Mouse (Mus musculus): ENCODE results near the gene Efs. TPM values are rescaled to one million over a fixed set of nuclear protein-coding genes. Genes with fewer than 3 reads are reported as not detected.
A peak's percentile ranks its signal among the peaks of the same experiment; 100 is the strongest.

Gene Efs
- total RNA-seq, 2 experiments from 2014 or later: not detected

GRCm38 (mm10) chr14:54927296-54927695 is 1.4 kb upstream of the Efs start:
- ATAC-seq (replicated peaks; ENCODE audit: poor library complexity, severe bottlenecking): no peak

GRCm38 (mm10) chr14:54926401-54927158 is 654 bp upstream of the Efs start:
- ATAC-seq (replicated peaks; ENCODE audit: poor library complexity, severe bottlenecking): peak; percentile 13; the same call in 1 of the 2 replicates

DNA sequence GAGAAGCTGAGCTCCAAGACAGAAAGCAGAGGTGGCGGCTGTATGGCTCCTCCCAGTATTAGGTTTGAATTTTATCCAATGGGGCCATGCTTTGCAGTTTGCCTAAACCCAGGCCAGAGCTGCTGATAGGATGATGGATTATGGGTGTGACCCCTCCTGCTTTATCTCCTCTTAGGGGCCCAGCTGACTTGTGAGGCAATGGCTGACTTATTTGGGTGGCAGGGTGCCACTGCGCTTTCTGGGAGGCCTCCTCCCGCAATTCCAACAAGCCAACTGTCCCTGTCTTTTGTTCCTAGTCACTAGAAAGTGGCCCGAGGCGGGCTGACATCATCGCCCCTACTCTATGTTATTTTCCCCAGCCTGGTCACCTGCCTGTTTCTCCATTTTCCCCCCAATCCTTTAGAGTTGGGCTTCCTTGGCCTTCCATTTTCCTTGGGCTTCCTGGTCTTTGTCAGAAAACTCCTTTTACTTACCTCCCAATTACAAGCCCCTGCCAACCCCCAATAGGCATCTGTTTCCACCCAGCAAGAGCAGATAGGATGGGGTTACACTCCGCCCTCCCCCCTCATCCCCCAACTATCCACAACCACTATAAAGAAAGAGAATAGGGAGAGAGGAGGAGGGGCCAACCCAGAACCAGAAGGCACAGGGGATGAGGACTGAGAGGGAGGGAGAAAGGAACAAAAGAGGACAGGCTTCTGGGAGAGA is 1.1 kb downstream of the Efs start:
- no peak for ATAC-seq (replicated peaks; ENCODE audit: poor library complexity, severe bottlenecking)

- no peak for ATAC-seq (replicated peaks; ENCODE audit: poor library complexity, severe bottlenecking)
These were observed 5.7 kb downstream of the Efs start for GRCm38 (mm10) chr14:54920076-54920685.

DNA sequence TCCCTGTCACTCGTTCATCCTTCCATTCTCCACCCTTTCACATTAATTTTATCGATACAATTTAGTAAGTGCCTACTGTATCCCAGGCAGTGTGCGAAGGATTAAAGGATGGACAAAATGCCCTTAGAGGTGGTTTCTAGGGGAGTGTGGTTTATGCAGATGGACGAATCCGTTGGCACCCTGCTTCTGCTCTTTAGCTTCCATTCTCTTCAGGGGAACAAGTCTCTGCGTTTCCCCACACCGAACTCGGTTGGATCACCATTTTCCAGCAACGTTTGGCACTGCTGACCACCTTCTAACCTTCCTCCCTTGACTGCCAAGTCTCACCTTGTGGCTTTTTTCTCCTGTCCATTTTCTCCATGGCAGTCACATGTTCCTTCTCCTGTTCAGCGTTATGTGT is 12.6 kb downstream of the Efs start:
- no peak for ATAC-seq (replicated peaks; ENCODE audit: poor library complexity, severe bottlenecking)

DNA sequence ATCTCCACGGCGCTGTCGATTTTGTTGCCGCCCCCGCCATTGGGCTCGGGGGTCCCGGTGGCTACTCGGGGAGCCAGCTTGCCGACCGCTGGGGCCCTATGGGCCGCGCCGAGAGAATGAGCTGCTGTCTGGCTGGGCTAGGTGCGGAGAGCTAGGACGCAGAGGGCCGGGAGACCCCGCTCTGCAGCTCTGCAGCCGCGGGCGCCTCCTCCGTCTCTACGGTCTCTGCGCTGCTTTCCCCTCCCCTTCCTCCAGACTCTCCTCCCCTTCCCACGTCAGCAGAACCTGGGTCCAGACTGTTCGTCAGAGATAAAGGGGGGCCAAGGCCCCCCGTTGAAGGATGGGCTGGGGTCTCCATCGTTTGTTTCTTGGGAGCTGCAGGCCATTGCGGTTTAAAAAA is 13.0 kb downstream of the Efs start, which contains the start of gene Slc22a17:
Slc22a17 (minus strand) TSS at position 247 of the 400 bp plus-strand sequence.
- ATAC-seq (replicated peaks; ENCODE audit: poor library complexity, severe bottlenecking): peak; percentile 51; the same call in 1 of the 2 replicates

DNA sequence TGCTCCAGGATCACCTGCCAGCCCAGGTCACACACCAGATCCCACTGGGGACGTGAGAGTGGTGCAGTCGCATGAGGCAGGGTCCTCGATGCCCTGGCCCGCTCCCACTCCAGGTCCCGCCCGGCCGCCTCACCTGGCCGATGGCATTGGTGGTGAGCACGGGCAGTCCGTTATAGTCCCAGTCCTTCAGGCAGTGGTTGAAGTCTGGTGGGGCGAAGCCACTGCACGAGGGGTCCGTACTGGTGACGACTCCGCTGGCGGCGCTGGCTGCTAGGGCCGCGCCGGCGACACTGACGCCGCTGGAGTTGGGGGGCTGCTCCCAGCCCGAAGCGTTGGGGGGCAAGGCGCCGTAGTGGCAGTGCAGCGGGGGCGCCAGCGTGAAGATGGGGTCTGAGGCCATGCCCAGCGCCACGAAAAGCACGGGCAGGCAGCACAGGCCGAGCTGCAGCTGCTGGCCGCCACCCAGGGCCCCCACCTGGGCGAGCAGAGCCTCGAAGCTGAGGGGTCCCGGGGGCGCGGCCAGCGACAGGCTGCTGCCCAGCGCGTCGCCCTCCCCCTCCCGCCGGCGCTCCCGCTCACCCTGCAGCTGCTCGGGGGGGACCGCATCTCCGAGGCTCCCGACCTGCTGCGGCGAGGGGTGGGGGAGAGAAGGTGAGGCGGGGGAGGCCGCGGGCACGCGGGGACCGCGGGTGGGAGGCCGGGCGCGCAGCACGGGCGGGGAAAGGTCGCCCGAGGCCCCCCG is 13.6 kb downstream of the Efs start:
- peak; percentile 16; the same call in 1 of the 2 replicates for ATAC-seq (replicated peaks; ENCODE audit: poor library complexity, severe bottlenecking)

GRCm38 (mm10) chr14:54908682-54909081 is 17.2 kb downstream of the Efs start:
- ATAC-seq (replicated peaks; ENCODE audit: poor library complexity, severe bottlenecking): peak; percentile 64

GRCm38 (mm10) chr14:54903641-54904040 is 22.3 kb downstream of the Efs start:
- ATAC-seq (replicated peaks; ENCODE audit: poor library complexity, severe bottlenecking): no peak

DNA sequence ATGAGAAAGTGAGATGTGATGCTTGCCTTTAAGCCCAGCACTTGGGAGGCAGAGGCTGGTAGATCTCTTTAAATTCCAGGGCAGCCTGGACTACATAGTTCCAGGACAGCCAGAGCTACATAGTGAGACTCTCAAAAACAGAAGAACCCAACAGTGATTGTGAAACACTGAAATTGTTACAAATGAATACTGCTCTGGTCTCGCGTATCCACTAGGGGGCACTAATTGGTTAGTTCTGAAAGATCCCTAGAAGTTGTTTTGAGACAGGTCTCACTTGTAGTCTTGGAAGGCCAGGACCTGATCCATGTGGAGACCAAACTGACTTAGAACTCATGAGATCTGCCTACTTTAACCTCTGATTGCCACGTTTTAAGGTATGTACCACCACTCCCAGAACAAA is 25.5 kb downstream of the Efs start:
- ATAC-seq (replicated peaks; ENCODE audit: poor library complexity, severe bottlenecking): peak; percentile 88

- ATAC-seq (replicated peaks; ENCODE audit: poor library complexity, severe bottlenecking): no peak
These were observed 28.5 kb downstream of the Efs start for GRCm38 (mm10) chr14:54897445-54897844.

GRCm38 (mm10) chr14:54894296-54895151 is 31.4 kb downstream of the Efs start:
- ATAC-seq (replicated peaks; ENCODE audit: poor library complexity, severe bottlenecking): peak; percentile 18; the same call in 1 of the 2 replicates

GRCm38 (mm10) chr14:54893651-54894181 is 32.2 kb downstream of the Efs start:
- peak; percentile 98 for ATAC-seq (replicated peaks; ENCODE audit: poor library complexity, severe bottlenecking)

GRCm38 (mm10) chr14:54892200-54892599 is 33.7 kb downstream of the Efs start, which contains the start of gene Pabpn1:
Gene Pabpn1, plus strand, starts transcription at chr14:54892500.
- ATAC-seq (replicated peaks; ENCODE audit: poor library complexity, severe bottlenecking): no peak

DNA sequence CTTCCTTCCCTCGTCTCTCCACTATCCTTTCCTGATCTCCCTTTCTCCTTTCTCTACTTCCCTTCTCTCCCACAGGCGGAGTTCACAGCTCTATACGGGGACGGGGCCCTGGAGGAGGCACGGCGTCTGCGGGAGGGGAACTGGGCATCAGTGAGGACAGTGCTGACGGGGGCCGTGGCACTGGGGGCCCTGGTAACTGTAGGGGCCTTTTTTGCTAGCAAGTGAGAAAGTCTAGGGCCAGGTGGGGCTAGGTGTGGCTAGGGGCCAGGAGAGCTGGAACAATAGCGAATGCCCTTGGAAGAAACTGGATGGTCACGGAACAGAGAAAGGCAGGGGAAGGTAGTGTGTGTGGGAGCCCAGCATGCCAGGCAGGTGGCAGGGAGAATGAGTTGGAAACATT is 40.6 kb downstream of the Efs start:
- no peak for ATAC-seq (replicated peaks; ENCODE audit: poor library complexity, severe bottlenecking)

- no peak for ATAC-seq (replicated peaks; ENCODE audit: poor library complexity, severe bottlenecking)
These were observed 41.8 kb downstream of the Efs start for GRCm38 (mm10) chr14:54884022-54884712.

GRCm38 (mm10) chr14:54883154-54884021 is 42.5 kb downstream of the Efs start, which contains the start of the genes Bcl2l2 and Gm20521:
Gene Bcl2l2, plus strand, starts transcription at chr14:54883377.
Gene Gm20521, plus strand, starts transcription at chr14:54883441.
- ATAC-seq (replicated peaks; ENCODE audit: poor library complexity, severe bottlenecking): peak; percentile 97

Data from granulocyte monocyte progenitor cell, adult 5-6 weeks (primary cell).